Mouse (Mus musculus) activated CD4-positive, CD25-positive, alpha-beta regulatory T cell (primary cell): ENCODE data around the gene Susd4. TPM values are rescaled to one million over a fixed set of nuclear protein-coding genes. Genes with fewer than 3 reads are reported as not detected.

Source experiments
- polyA plus RNA-seq, 2 experiments: library from polyadenylated mRNA; unstranded; fragments of 100-300 nt; shearing (Covaris generic); gene quantifications; one replicate each; pipeline ENCODE4 v1.2.1; 2017

Susd4 gene
- 1 to 10 TPM in 1 of 2 experiments, under 1 TPM in 1; 0.85 to 5.4 TPM for polyA plus RNA-seq

DNA sequence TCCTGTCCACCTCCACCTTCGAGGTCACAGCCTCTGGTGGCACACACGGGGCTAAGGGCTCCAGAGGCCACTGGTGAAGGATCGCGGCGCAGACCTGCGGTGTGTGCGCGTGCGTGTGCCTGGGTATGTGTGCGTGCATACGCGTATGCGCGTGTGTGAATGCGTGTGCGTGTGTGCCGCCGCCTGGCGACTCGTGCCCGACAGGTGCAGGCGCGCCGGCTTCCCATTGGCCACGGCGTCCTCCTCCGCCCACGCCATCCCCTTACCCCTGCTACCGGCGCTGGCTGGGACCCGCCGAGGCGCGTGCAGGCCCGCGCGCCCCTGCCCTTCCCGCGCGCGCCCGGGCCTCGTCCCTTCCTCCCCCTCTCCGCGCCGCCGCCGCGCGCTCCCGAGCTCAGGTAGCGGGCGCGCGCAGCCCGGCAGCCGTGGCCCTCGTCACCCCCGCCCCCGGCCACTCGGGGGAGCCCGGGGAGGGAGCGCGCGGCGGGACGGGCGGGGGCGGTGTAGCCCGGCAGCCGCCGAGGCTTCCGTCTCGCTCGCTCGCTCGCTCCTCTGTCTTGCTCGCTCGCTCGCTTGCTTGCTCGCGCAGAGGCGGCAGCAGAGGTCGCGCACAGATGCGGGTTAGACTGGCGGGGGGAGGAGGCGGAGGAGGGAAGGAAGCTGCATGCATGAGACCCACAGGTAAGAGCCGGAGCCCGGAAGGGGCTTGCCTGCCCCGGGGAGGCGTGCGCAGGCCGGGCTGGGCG lies at the start of gene Susd4:
Gene Susd4, plus strand, starts transcription at position 145 of the 746 bp plus-strand sequence.

DNA sequence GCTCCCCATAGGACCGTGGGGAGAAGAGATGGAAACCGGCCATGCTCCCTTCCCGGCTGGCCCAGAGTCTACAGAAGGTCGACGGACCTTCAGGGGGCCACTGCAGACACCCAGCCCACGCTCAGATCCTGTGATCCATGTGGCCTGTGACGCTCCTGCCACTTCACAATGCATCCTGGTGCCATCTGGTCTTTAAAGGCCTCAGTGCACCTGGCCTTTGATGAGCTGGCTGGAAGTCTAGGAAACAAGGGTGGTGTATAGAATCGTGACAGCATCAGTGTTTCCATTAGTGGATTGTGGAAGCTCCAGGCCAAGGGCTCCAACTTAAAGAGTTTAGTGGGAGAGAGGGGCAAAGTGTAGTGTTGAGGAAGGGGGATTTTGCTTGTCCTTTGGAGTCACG lies 14.6 kb upstream of the Susd4 start, which contains the start of gene Ccdc185:
Gene Ccdc185, minus strand, starts transcription at position 101 of the 400 bp plus-strand sequence.

Other genes with a start within 250 kb of the Susd4 start
- gene Capn2, start 246.3 kb upstream of the Susd4 start, polyA plus RNA-seq, result 100 to 1,000 TPM in 1 of 2 experiments, 10 to 100 TPM in 1; 87.5 to 196 TPM
- gene Capn8, start 198.9 kb upstream of the Susd4 start, polyA plus RNA-seq, result under 1 TPM in 1 of 2 experiments, not detected in 1; 0.23 TPM
- not detected for gene Ccdc185, start 14.7 kb upstream of the Susd4 start, polyA plus RNA-seq
- not detected for gene Tlr5, start 190.9 kb downstream of the Susd4 start, polyA plus RNA-seq